Mouse (Mus musculus) mature B cell (primary cell): Measurements from ENCODE around the gene Frmd3.
"Not testable (repeated sequence)": the region's sequence is repeated elsewhere in the genome, so short reads cannot be mapped to it uniquely, and the experiment has no call there.

Experiments
- in situ Hi-C: fragments of 300-500 bp; cut with MboI; formaldehyde crosslinking; loops from 2 replicates; pipeline ENCODE4 v1.14.3; 2019

The Frmd3 gene

DNA sequence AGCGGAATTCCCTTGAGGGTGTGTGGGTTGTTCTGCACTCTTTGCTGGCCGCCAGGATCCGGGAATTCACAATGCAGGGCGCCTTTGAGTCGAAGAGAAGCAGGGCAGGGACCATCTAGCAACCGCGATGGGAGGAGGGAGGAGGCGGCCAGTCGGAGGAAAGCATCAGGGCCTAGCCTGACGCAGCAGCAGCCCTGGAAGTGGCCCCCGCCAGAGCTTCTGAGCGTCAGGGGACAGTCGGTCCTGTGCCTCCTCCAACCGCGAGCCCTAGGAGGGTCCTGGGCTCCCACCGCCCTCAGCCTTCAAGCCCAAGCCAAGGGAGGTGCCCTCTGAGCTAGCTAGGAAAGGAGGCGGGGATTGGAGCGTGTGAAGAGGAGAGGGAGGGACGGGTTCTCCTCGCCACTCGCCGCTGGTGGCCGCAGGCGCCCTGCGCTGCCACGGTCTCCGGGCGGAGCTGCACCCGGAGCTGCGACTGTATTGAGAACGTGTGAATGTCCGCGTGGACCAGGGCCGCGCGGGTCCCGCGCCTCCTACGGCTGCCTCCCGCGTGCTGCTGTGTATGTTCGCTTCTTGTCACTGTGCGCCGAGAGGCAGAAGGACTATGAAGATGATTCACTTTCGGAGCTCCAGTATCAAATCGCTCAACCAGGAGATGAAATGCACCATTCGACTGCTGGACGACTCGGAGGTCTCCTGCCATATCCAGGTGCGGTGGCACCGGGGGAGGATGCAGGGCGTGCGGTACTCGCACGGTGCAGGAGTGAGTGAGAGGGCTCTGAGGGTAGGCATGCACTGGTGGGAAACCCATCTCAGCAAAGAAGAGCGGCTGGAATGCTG is at the start of gene Frmd3:
TSS of gene Frmd3 (plus strand) at position 232 of the 837 bp plus-strand sequence.
- in situ Hi-C loops, result no loop called here

- in situ Hi-C loops, result no loop called here
Measured at GRCm38 (mm10) chr4:73980454-73980853, 32.8 kb upstream of the Frmd3 start.

- in situ Hi-C loops, result no loop called here
Measured at GRCm38 (mm10) chr4:74012277-74012676, 965 bp upstream of the Frmd3 start.

DNA sequence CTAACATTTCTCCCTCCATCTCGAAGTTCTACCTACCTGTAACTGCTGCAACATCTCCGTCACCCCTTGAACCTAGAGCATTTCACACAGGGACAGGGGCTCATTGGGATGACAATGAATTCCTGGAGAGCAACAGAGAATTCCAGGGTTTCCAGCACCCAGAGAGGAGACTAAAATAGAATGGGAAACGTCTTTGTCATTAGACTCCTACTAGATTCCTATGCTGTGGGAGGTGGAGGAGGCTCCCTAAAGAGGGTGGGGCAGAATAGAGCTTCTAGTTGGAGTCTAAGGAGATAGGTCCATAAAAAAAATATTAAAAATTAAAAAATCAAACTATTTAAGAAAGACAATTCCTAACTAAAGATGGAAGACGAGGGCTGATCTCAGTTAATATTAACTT is 542 bp upstream of the Frmd3 start:
- in situ Hi-C loops, result no loop called here

- in situ Hi-C loops, result no loop called here
Measured at GRCm38 (mm10) chr4:74014048-74014500, 832 bp downstream of the Frmd3 start.

GRCm38 (mm10) chr4:74020084-74020483 is 6.8 kb downstream of the Frmd3 start:
- in situ Hi-C loops, result no loop called here

- in situ Hi-C loops, result no loop called here
Measured at GRCm38 (mm10) chr4:74043226-74043625, 30.0 kb downstream of the Frmd3 start.

GRCm38 (mm10) chr4:74051692-74052091 is 38.5 kb downstream of the Frmd3 start:
- in situ Hi-C loops, result no loop called here

GRCm38 (mm10) chr4:74076727-74077126 is 63.5 kb downstream of the Frmd3 start:
- in situ Hi-C loops, result no loop called here

GRCm38 (mm10) chr4:74110816-74111215 is 97.6 kb downstream of the Frmd3 start:
- in situ Hi-C loops, result no loop called here

- in situ Hi-C loops, result no loop called here
Measured at GRCm38 (mm10) chr4:74191528-74191927, 178.3 kb downstream of the Frmd3 start.

DNA sequence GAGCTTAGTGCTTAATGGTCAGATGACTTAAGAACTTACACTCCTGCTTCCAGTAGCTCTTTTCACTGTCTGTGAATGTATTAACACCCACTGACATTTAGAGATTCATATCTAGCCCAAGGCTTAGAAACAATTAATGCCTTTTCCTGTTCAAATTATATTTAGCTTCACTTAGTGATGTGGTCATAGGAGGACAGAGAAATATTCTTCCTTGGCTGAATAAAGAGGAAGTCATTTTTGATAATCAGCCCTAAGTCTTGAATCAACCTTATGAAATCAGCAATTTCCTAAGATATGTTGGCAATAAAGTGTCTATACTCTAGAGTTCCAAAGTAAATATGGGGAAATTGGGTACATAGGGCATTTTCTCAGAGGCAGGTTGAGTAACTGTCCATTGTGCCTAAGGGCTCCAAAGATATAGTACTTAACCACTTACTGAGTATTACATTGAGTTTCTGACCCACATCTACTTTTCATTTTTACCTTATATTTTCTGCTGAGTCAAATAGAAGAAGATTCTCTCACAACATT is 188.1 kb downstream of the Frmd3 start:
- in situ Hi-C loops, result no loop called here

DNA sequence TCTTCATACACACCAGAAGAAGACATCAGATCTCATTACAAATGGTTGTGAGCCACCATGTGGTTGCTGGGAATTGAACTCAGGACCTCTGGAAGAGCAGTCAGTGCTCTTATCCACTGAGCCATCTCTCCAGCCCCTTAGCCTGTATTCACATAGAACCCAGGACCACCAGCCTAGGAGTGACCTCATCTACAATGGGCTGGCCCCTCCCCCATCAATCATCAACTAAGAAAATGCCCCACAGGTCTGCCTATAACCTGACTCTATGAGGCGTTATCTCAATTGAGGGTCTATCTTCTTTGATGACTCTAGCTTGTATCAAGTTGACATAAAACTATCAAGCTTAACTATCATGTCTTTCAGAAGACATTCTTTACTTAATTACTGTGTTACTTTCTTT is 208.5 kb downstream of the Frmd3 start:
- in situ Hi-C loops, result not testable (repeated sequence)

- in situ Hi-C loops, result no loop called here
Measured at GRCm38 (mm10) chr4:74222360-74222759, 209.1 kb downstream of the Frmd3 start.

- in situ Hi-C loops, result no loop called here
Measured at GRCm38 (mm10) chr4:74224210-74224609, 211.0 kb downstream of the Frmd3 start.

GRCm38 (mm10) chr4:74230994-74231393 is 217.8 kb downstream of the Frmd3 start:
- in situ Hi-C loops, result no loop called here

DNA sequence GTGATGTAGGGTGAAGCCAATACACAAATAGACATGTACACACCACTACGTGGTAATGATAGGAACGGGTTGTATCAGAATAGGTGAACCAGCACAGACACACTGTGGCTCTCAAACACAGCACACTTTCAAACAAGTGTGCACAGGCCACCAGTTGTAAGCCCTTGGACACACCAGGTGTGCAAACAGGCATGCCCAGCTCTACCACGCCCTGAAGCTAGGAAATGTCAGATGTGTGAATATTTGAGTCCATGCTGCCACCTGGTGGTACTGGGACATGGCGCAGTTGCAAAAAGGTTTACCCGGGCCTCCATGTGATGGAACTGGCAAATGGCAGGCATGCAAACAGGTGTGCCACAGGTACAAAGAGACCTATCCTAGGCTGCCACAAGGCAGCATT is 218.2 kb downstream of the Frmd3 start:
- in situ Hi-C loops, result no loop called here

DNA sequence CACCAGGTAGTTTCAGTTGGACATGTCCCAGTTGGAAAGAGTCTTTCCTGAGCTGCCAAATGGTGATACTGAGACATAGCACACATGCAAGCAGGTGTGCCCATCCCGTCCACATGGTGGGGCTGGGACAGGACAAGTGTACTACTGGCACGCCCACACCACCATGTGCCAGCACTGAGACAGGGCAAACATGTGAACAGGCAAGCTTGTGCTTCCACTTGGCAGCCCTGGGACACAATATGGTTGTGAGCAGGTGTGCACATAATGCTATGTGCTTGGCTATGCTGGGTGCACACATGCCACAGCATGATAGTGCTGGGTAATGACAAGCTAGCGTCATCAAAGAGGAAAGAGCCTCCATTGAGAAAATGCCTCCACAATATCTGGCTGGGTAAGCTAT is 220.3 kb downstream of the Frmd3 start:
- in situ Hi-C loops, result no loop called here

GRCm38 (mm10) chr4:74242176-74242575 is 228.9 kb downstream of the Frmd3 start, which contains the start of gene Kdm4c:
Gene Kdm4c, plus strand, starts transcription at chr4:74242497.
- in situ Hi-C loops, result no loop called here
